In the genomic region with DNA sequence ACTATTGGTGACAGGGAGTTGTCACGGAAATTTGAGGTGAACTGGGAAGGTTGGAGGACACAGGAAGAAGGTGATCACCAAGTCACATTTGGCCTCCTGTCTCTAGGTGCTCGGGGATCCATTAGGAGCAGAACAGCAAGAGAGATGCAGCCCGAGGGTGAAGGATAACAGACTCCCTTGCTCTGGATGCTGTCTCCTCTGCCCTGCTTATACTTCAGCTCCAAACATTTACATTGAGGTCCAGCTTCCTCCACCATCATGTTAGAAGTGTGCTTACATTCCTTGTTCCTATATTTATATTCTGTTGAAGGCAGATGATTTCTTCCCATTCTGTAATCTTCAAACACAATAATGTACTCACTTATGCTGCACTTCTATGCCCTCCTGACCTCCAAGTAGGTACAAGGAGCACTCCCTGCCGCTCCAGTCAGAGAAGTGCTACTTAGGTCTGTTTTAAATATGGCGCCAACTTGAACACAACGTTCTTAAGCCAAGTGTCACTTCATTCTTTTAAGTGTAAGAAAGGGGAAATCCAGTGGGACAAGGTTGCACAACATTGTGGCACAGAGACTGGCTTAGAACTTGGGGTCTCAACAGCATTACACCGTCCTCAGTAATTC, we compare ENCODE assay signal across 26 mouse cellular contexts.
DNase-seq lines count a peak whose midpoint lies in the region; ATAC-seq and TF ChIP-seq lines count a peak whose summit lies in the region.
"Had no signal": no experiment of that assay in that cellular context is flagged by ENCODE, and none has a peak within 500 bp of the region (broad histone marks: within the 10 kb centered on the region; RNA-seq: fewer than 3 reads in every experiment).

No protein-coding gene starts in this region.

- 0 out of 2 replicates have a peak, but pooled peaks have one; percentile 38 for ATAC-seq in intestine, embryonic 14.5 days (replicated peaks; ENCODE audit: low FRiP score, low TSS enrichment, low read depth)
- ATAC-seq in intestine, postnatal 0 days: no peak
- ATAC-seq in lung, embryonic 16.5 days (ENCODE audit: low read depth): peak; percentile 74
- ATAC-seq in stomach, postnatal 0 days (ENCODE audit: low FRiP score, low TSS enrichment): peak; percentile 51; the same call in 1 of the 2 replicates
- ATAC-seq in megakaryocyte progenitor cell, adult 5-6 weeks (replicated peaks; ENCODE audit: poor library complexity): no peak
- no peak for ATAC-seq in monocyte, adult 5-6 weeks (replicated peaks; ENCODE audit: insufficient number of reproducible peaks, low FRiP score, low TSS enrichment, poor library complexity, severe bottlenecking)
- ATAC-seq: activated CD4-positive, CD25-positive, alpha-beta regulatory T cell, adult 4 months had no signal

- DNase-seq in intestine, embryonic 14.5 days (ENCODE audit: low spot score): no peak
- DNase-seq in lung, postnatal 4 days: peak; percentile 31 to 58
- no peak for DNase-seq in stomach, postnatal 0 days (ENCODE audit: low spot score)
- DNase-seq in urinary bladder, adult 2 months (ENCODE audit: low spot score): no peak
- DNase-seq: adrenal gland, postnatal 10 days; cerebellum, adult 2 months; cerebellum, postnatal 36 days; embryo, embryonic 11 days; gastrocnemius, postnatal 36 days; kidney, adult 2 months; liver; midbrain, embryonic 14.5 days had no signal

- H3K27ac ChIP-seq in intestine, embryonic 14.5 days (ENCODE audit: low read depth): peak overlapping the region; percentile 77
- H3K27ac ChIP-seq in intestine, postnatal 0 days (ENCODE audit: low read depth, low read length): no peak overlapping the region
- no peak overlapping the region for H3K27ac ChIP-seq in lung, embryonic 16.5 days (ENCODE audit: low read length)
- H3K27ac ChIP-seq in stomach, postnatal 0 days (replicated peaks): peak overlapping the region; percentile 20; the same call in 1 of the 2 replicates
- H3K27ac ChIP-seq: embryonic facial prominence, embryonic 13.5 days; forebrain, embryonic 12.5 days; heart, embryonic 10.5 days; hindbrain, embryonic 15.5 days; kidney, postnatal 0 days; left cerebral cortex, adult 2 months; limb, embryonic 10.5 days had no signal

- no peak overlapping the region for H3K9ac ChIP-seq in intestine, embryonic 14.5 days (ENCODE audit: low read length)
- no peak overlapping the region for H3K9ac ChIP-seq in intestine, postnatal 0 days (ENCODE audit: low read depth, low read length)
- no peak overlapping the region for H3K9ac ChIP-seq in lung, embryonic 16.5 days (ENCODE audit: low read length)
- H3K9ac ChIP-seq in stomach, postnatal 0 days (ENCODE audit: low read length): no peak overlapping the region
- H3K9ac ChIP-seq: embryonic facial prominence, embryonic 13.5 days; forebrain, embryonic 12.5 days; hindbrain, embryonic 15.5 days had no signal

- no peaks in the 10 kb centered on the region for H3K27me3 ChIP-seq in intestine, embryonic 14.5 days (replicated peaks; ENCODE audit: control insufficient read depth, insufficient read depth, low read length)
- no peaks in the 10 kb centered on the region for H3K27me3 ChIP-seq in intestine, postnatal 0 days (replicated peaks; ENCODE audit: control insufficient read depth, insufficient read depth, low read length)
- H3K27me3 ChIP-seq in lung, embryonic 16.5 days (ENCODE audit: control insufficient read depth, insufficient read depth, low read depth, low read length): peaks cover 27% of the 10 kb centered on the region
- H3K27me3 ChIP-seq in stomach, postnatal 0 days (ENCODE audit: control insufficient read depth, insufficient read depth, low read length): no peaks in the 10 kb centered on the region
- H3K27me3 ChIP-seq: hindbrain, embryonic 15.5 days had no signal

- no peak for TF ChIP-seq EP300 in stomach, postnatal 0 days (optimal IDR thresholded peaks at IDR 0.05)

- no peaks in the 10 kb centered on the region for H3K36me3 ChIP-seq in intestine, embryonic 14.5 days (ENCODE audit: control insufficient read depth, insufficient read depth, low read length)
- H3K36me3 ChIP-seq in intestine, postnatal 0 days (ENCODE audit: control insufficient read depth, insufficient read depth): no peaks in the 10 kb centered on the region
- no peaks in the 10 kb centered on the region for H3K36me3 ChIP-seq in lung, embryonic 16.5 days (ENCODE audit: control insufficient read depth, insufficient read depth, low read length)
- H3K36me3 ChIP-seq in stomach, postnatal 0 days (ENCODE audit: control insufficient read depth, insufficient read depth, low read length): no peaks in the 10 kb centered on the region
- H3K36me3 ChIP-seq: embryonic facial prominence, embryonic 13.5 days; forebrain, embryonic 12.5 days; heart, embryonic 10.5 days; hindbrain, embryonic 15.5 days; limb, embryonic 10.5 days had no signal

- H3K4me1 ChIP-seq in intestine, embryonic 14.5 days (replicated peaks; ENCODE audit: control insufficient read depth, insufficient read depth, low read length): peaks cover 35% of the 10 kb centered on the region
- no peaks in the 10 kb centered on the region for H3K4me1 ChIP-seq in intestine, postnatal 0 days (replicated peaks; ENCODE audit: control insufficient read depth, insufficient read depth, low read length)
- H3K4me1 ChIP-seq in lung, embryonic 16.5 days (replicated peaks; ENCODE audit: control insufficient read depth, insufficient read depth, low read length): peaks cover 4% of the 10 kb centered on the region; the same call in 1 of the 2 replicates
- peaks cover 3% of the 10 kb centered on the region; the same call in 1 of the 2 replicates for H3K4me1 ChIP-seq in stomach, postnatal 0 days (replicated peaks; ENCODE audit: control insufficient read depth, insufficient read depth)
- H3K4me1 ChIP-seq: embryonic facial prominence, embryonic 13.5 days; forebrain, embryonic 12.5 days; hindbrain, embryonic 15.5 days had no signal

- TF ChIP-seq CTCF in intestine, postnatal 0 days (IDR thresholded peaks at IDR 0.05; ENCODE audit: low read depth): no peak
- TF ChIP-seq CTCF in stomach, postnatal 0 days (IDR thresholded peaks at IDR 0.05; ENCODE audit: low read depth): no peak

- H3K4me2 ChIP-seq in intestine, embryonic 14.5 days (ENCODE audit: low read length): no peak overlapping the region
- H3K4me2 ChIP-seq in intestine, postnatal 0 days (replicated peaks; ENCODE audit: low read depth): no peak overlapping the region
- no peak overlapping the region for H3K4me2 ChIP-seq in lung, embryonic 16.5 days (ENCODE audit: low read depth, low read length)
- no peak overlapping the region for H3K4me2 ChIP-seq in stomach, postnatal 0 days (replicated peaks; ENCODE audit: low read depth)
- H3K4me2 ChIP-seq: embryonic facial prominence, embryonic 13.5 days; forebrain, embryonic 12.5 days; hindbrain, embryonic 15.5 days had no signal

- no peak overlapping the region for H3K4me3 ChIP-seq in intestine, embryonic 14.5 days (ENCODE audit: low read depth, low read length)
- H3K4me3 ChIP-seq in intestine, postnatal 0 days (ENCODE audit: low read depth, low read length): no peak overlapping the region
- H3K4me3 ChIP-seq in lung, embryonic 16.5 days (ENCODE audit: low read length): no peak overlapping the region
- no peak overlapping the region for H3K4me3 ChIP-seq in stomach, postnatal 0 days (ENCODE audit: low read depth, low read length)
- H3K4me3 ChIP-seq: embryonic facial prominence, embryonic 13.5 days; erythroblast, embryonic 14.5 days; forebrain, embryonic 12.5 days; heart, embryonic 10.5 days; hindbrain, embryonic 15.5 days; left cerebral cortex, adult 2 months; limb, embryonic 10.5 days; megakaryocyte, embryonic 14.5 days had no signal

- WGBS in intestine, embryonic 14.5 days: 44% methylated on average over 7 of the region's 7 CpGs
- WGBS in intestine, postnatal 0 days: 61% methylated on average over 7 of the region's 7 CpGs
- WGBS in lung, embryonic 16.5 days: 37% methylated on average over 7 of the region's 7 CpGs
- 51% methylated on average over 7 of the region's 7 CpGs for WGBS in stomach, postnatal 0 days

- H3K9me3 ChIP-seq in intestine, embryonic 14.5 days (ENCODE audit: control insufficient read depth, low read length): no peaks in the 10 kb centered on the region
- no peaks in the 10 kb centered on the region for H3K9me3 ChIP-seq in intestine, postnatal 0 days (ENCODE audit: control insufficient read depth)
- no peaks in the 10 kb centered on the region for H3K9me3 ChIP-seq in lung, embryonic 16.5 days (ENCODE audit: control insufficient read depth, low read length)
- H3K9me3 ChIP-seq in stomach, postnatal 0 days (ENCODE audit: control insufficient read depth, low read length): no peaks in the 10 kb centered on the region
- H3K9me3 ChIP-seq: embryonic facial prominence, embryonic 13.5 days; forebrain, embryonic 12.5 days; heart, embryonic 10.5 days; hindbrain, embryonic 15.5 days; limb, embryonic 10.5 days; megakaryocyte, embryonic 14.5 days had no signal

Comparison
In these comparisons a context has a peak if more than half of its experiments do, and no peak if none do; other contexts are left out.
1. ATAC-seq: peak in intestine, embryonic 14.5 days (single experiment), lung, embryonic 16.5 days (single experiment) and stomach, postnatal 0 days (single experiment); none in intestine, postnatal 0 days (single experiment), megakaryocyte progenitor cell, adult 5-6 weeks (single experiment) and monocyte, adult 5-6 weeks (single experiment).
2. H3K27ac ChIP-seq: peak in intestine, embryonic 14.5 days (single experiment) and stomach, postnatal 0 days (single experiment); none in intestine, postnatal 0 days (single experiment) and lung, embryonic 16.5 days (single experiment).
3. DNase-seq: peak in lung, postnatal 4 days (2 of 2); none in intestine, embryonic 14.5 days (single experiment), stomach, postnatal 0 days (single experiment) and urinary bladder, adult 2 months (single experiment).